Mouse (Mus musculus) liver, embryonic 11.5 days (tissue): ENCODE results near the gene Sp1. TPM values are rescaled to one million over a fixed set of nuclear protein-coding genes. Genes with fewer than 3 reads are reported as not detected.
A peak's percentile ranks its signal among the peaks of the same experiment; 100 is the strongest.

Experiments
- ATAC-seq: fragments of 200-750 bp; cut with Nextera tagmentation; replicated peaks from 2 replicates; pipeline ENCODE4 v1.8.0; 2017; ENCODE audit warnings: moderate number of reproducible peaks, mild to moderate bottlenecking, moderate TSS enrichment, moderate library complexity; ENCODE audit not compliant: low FRiP score
- DNase-seq: peaks from one replicate; pipeline ENCODE4 v3.0.0-alpha.2; 2017; ENCODE audit warnings: low spot score
- H3K27ac ChIP-seq: fragments of 300-500 bp; sonication (generic); 2 replicates; pipeline ENCODE4 v1.5.1; 2014; ENCODE audit warnings: mild to moderate bottlenecking, low read depth, low read length, control low read depth
- H3K27me3 ChIP-seq: fragments of 300-500 bp; sonication (generic); replicated peaks from 2 replicates; pipeline ENCODE4 v1.6.1; 2014; ENCODE audit warnings: low read length, mixed read lengths; ENCODE audit not compliant: control insufficient read depth, insufficient read depth
- H3K36me3 ChIP-seq: fragments of 300-500 bp; sonication (generic); 2 replicates; pipeline ENCODE4 v1.6.1; 2014; ENCODE audit warnings: mild to moderate bottlenecking, low read length, moderate library complexity, mixed read lengths; ENCODE audit not compliant: control insufficient read depth, insufficient read depth
- H3K4me1 ChIP-seq: fragments of 300-500 bp; sonication (generic); replicated peaks from 2 replicates; pipeline ENCODE4 v1.6.1; 2014; ENCODE audit warnings: low read length, mixed read lengths; ENCODE audit not compliant: control insufficient read depth, insufficient read depth
- H3K4me2 ChIP-seq: fragments of 300-500 bp; sonication (generic); 2 replicates; pipeline ENCODE4 v1.6.1; 2014; ENCODE audit warnings: mild to moderate bottlenecking, control low read depth, moderate library complexity
- H3K4me3 ChIP-seq: fragments of 300-500 bp; sonication (generic); 2 replicates; pipeline ENCODE4 v1.5.1; 2014; ENCODE audit warnings: low read depth, low read length, control low read depth
- H3K9ac ChIP-seq: fragments of 300-500 bp; sonication (generic); 2 replicates; pipeline ENCODE4 v1.6.1; 2014; ENCODE audit warnings: low read depth, low read length, control low read depth
- H3K9me3 ChIP-seq: fragments of 300-500 bp; sonication (generic); 2 replicates; pipeline ENCODE4 v1.6.1; 2016; ENCODE audit warnings: low read length, inconsistent platforms, mixed read lengths; ENCODE audit not compliant: control insufficient read depth
- WGBS: fragments of 180-500 bp; shearing (Covaris S2); extraction: QIAGEN DNeasy Blood & Tissue Kit; methylation state at CpG from one replicate; pipeline ENCODE4 v1.1.7; 2014; 5-methylcytosine and 5-hydroxymethylcytosine counted together
- polyA plus RNA-seq: library from polyadenylated mRNA; unstranded; fragments of >200 nt; fragmentation: Nextera tagmentation; extraction: Ambion mirVana; gene quantifications from 2 replicates; pipeline ENCODE4 v1.2.1, GENCODE M21; 2014

Sp1 gene
- polyA plus RNA-seq, 1 experiment from 2014 or later: 9.7 TPM

GRCm38 (mm10) chr15:102442490-102442889 is 36.5 kb downstream of the Sp1 start:
- Histone ChIP-seq H3K4me1 (peaks cover 11% of the 10 kb centered on the region), H3K4me2 (no peak overlapping the region), H3K27me3 (no peaks in the 10 kb centered on the region), H3K4me3 (no peak overlapping the region), H3K27ac (no peak overlapping the region), H3K36me3 (no peaks in the 10 kb centered on the region), H3K9me3 (no peaks in the 10 kb centered on the region), H3K9ac (no peak overlapping the region)
- ATAC-seq (0 out of 2 replicates have a peak, but pooled peaks have one; percentile 18), DNase-seq (peak; percentile 78)
- WGBS: 45% methylated on average over 2 of the region's 2 CpGs

DNA sequence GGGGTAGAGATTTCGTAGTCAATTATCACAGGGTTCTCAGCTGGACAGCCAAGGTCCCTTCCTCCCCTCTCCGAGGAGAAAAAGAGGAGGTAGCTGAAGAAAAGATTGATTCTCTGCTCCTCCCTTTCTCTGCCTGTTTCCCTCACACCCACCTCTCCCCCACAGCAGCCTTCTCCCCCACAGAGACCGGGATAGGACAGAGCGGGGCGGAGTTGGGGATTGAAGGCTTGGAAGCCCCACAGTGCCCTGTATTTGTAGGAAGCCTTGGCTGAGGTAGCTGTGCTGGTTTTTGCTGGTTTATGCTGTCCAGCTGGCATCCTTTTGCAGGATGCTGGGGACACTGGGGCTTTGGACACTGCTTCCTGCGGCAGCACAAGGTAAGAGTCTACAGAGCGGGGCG is 39.2 kb downstream of the Sp1 start, which contains the start of gene Amhr2:
Gene Amhr2 (plus strand): TSS at position 222 of the 400 bp plus-strand sequence.
- H3K27ac ChIP-seq: no peak within 1 kb of the TSS
- H3K4me1 ChIP-seq: peaks cover 11% of the 10 kb centered on the region
- ATAC-seq (no peak; the same call in 1 of the 2 replicates), DNase-seq (no peak)
- no peaks in the 10 kb centered on the region for H3K27me3 ChIP-seq
- no peak within 1 kb of the TSS for H3K9ac ChIP-seq
- H3K4me2 ChIP-seq: no peak within 1 kb of the TSS
- H3K9me3 ChIP-seq: no peaks in the 10 kb centered on the region
- no peak within 1 kb of the TSS for H3K4me3 ChIP-seq
- no peaks in the 10 kb centered on the region for H3K36me3 ChIP-seq
- WGBS: 65% methylated on average over 8 of the region's 8 CpGs

DNA sequence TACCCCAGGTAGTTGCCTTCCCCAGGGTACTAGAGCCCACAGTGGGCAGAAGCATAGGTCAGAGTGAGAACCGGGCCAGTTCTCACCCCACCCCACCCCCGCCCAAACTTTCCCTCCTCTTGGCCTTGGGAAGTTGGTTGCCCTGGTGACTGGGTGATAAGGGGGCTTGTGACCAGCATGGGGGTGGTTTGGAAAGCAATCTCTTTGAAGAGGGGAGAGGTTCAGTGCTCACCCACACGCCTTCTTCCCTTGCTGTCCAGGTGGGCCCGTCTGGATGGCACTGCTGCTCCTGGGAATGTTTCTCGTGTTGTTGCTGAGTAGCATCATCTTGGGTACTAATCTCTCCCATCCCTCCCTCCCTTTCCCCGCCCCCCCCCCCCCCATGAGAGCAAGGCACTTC is 40.5 kb downstream of the Sp1 start:
- no peak overlapping the region for H3K4me3 ChIP-seq
- DNase-seq: no peak
- ATAC-seq: no peak
- no peaks in the 10 kb centered on the region for H3K9me3 ChIP-seq
- H3K36me3 ChIP-seq: no peaks in the 10 kb centered on the region
- H3K4me1 ChIP-seq: peaks cover 11% of the 10 kb centered on the region
- H3K27me3 ChIP-seq: no peaks in the 10 kb centered on the region
- no peak overlapping the region for H3K9ac ChIP-seq
- H3K27ac ChIP-seq: no peak overlapping the region
- WGBS: 16% methylated on average over 5 of the region's 6 CpGs
- H3K4me2 ChIP-seq: no peak overlapping the region

DNA sequence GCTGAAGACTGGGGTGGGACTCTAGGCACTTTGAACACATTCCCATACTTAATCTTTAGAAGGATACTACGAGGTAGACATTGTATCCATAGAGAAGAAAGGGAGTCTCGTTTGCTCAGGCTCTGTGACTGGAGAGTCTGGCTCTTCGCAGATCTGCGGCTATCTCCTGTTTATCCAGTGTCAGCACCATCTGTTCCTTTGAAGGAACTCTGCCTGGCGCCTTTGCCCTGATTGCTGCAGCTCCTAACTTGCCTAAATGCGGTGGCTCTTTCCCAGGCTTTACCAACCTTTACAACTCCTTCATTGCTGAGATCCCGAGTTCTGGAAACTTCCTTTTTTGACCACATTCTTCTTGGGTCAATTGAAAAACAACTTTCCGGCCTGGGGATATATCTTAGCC is 43.4 kb downstream of the Sp1 start:
- H3K4me3 ChIP-seq: no peak overlapping the region
- 60% methylated on average over 8 of the region's 8 CpGs for WGBS
- no peaks in the 10 kb centered on the region for H3K36me3 ChIP-seq
- peaks cover 11% of the 10 kb centered on the region for H3K4me1 ChIP-seq
- ATAC-seq (no peak), DNase-seq (no peak)
- H3K9me3 ChIP-seq: no peaks in the 10 kb centered on the region
- no peak overlapping the region for H3K27ac ChIP-seq
- H3K9ac ChIP-seq: no peak overlapping the region
- no peaks in the 10 kb centered on the region for H3K27me3 ChIP-seq
- H3K4me2 ChIP-seq: no peak overlapping the region

- Histone ChIP-seq H3K4me3 (no peak overlapping the region), H3K36me3 (no peaks in the 10 kb centered on the region), H3K27me3 (no peaks in the 10 kb centered on the region), H3K9ac (no peak overlapping the region), H3K9me3 (no peaks in the 10 kb centered on the region), H3K27ac (no peak overlapping the region), H3K4me1 (peaks cover 11% of the 10 kb centered on the region), H3K4me2 (peak overlapping the region; percentile 4; the same call in 1 of the 2 replicates)
- ATAC-seq (no peak), DNase-seq (no peak)
- WGBS: 40% methylated on average over 7 of the region's 7 CpGs
These were observed 45.0 kb downstream of the Sp1 start for GRCm38 (mm10) chr15:102450928-102451327.

DNA sequence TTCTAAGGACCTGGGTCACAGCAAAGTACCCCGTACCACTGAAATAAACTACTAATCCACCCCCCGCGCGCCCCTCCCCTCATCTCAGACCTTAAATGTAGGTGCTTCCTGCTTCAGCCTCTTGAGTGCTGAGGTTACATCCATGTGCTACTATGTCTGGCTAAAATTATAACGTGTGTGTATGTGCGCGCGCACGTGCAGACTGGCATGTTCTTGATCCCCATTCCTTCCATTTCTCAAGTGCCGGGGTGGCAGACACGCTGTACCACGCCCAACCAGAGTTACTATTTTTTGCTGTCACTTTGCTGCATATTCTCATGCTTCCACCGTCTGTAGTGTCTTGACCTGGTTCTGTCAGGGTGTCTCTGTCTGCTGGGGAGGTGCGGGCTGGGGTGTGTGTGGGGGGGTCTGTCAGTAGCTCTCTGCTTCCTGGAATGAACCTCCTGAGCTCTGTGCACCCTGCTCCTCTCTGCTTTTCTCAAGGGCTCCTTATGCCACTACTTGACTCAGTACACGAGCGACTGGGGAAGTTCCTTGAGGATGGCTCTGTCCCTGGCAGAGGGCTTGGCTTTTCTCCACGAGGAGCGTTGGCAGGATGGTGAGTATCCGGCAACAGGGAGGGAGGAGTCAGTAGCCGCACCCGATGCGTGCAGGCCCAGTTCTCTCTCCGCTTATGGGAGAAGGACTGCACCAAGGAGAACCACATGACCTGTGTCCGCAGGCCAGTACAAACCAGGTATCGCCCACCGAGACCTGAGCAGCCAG is 45.9 kb downstream of the Sp1 start:
- Histone ChIP-seq H3K4me3 (no peak overlapping the region), H3K27ac (no peak overlapping the region), H3K4me1 (peaks cover 3% of the 10 kb centered on the region), H3K9me3 (no peaks in the 10 kb centered on the region), H3K27me3 (no peaks in the 10 kb centered on the region), H3K36me3 (no peaks in the 10 kb centered on the region), H3K9ac (no peak overlapping the region), H3K4me2 (no peak overlapping the region)
- WGBS: 76% methylated on average over 26 of the region's 26 CpGs
- ATAC-seq (no peak), DNase-seq (no peak)

DNA sequence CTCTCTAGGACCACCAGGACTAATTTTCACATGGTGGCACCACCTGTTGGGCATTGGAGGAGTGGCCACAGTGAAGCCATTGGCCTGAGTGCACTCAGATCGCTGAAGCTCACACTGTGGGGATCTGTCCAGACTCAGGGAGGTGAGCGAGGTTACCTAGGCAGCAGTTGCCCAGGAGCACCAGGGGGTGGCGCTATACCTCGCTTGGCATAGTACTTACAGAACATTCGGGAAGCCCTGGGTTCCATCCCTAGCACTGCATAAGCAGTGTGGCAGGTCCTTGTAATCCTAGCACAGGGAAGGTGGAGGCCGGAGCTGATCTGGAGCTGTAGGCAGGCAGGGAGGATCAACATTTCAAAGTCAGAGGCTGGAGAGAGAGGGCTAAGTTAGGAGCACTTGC is 50.0 kb downstream of the Sp1 start:
- Histone ChIP-seq H3K27ac (no peak overlapping the region), H3K4me3 (no peak overlapping the region), H3K27me3 (no peaks in the 10 kb centered on the region), H3K4me1 (peaks cover 21% of the 10 kb centered on the region), H3K4me2 (no peak overlapping the region), H3K9ac (no peak overlapping the region), H3K9me3 (no peaks in the 10 kb centered on the region), H3K36me3 (no peaks in the 10 kb centered on the region)
- ATAC-seq: no peak
- peak; percentile 46 for DNase-seq
- 45% methylated on average over 6 of the region's 6 CpGs for WGBS

DNA sequence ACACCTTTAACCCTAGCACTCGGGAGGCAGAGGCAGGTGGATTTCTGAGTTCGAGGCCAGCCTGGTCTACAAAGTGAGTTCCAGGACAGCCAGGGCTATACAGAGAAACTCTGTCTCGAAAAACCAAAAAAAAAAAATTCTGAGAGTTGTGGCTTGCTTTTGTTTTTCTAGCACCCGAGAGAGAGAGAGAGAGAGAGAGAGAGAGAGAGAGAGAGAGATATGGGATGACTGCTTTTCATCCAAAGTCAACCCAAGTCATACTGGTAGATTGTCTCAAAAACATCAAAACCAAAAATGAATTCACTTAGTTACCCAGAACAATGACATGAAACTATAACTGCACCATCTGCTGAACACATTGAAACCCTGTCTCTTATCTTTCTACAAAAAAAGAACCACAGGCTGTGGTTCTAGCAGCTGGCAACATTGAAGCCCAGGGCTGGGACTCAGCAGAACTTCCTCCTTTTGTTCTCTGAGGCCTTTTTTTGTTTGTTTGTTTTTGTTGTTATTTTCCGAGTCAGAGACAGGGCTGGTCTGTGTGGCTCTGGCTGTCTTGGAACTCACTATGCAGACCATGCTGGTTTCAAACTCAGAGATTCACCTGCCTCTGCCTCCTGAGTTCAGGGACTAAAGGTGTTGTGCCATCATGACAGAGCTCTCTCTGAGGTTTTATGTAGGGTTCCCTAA is 52.2 kb downstream of the Sp1 start:
- 41% methylated on average over 5 of the region's 5 CpGs for WGBS
- Histone ChIP-seq H3K9me3 (no peaks in the 10 kb centered on the region), H3K9ac (peak overlapping the region; percentile 18), H3K4me2 (peak overlapping the region; percentile 72), H3K27ac (peak overlapping the region; percentile 93), H3K36me3 (peaks cover 4% of the 10 kb centered on the region; the same call in 1 of the 2 replicates), H3K4me1 (peaks cover 26% of the 10 kb centered on the region), H3K27me3 (no peaks in the 10 kb centered on the region), H3K4me3 (peak overlapping the region; percentile 62)
- 0 out of 2 replicates have a peak, but pooled peaks have one; percentile 25 for ATAC-seq
- no peak for DNase-seq
